Mouse (Mus musculus): ENCODE results near the gene Vill.

DNA sequence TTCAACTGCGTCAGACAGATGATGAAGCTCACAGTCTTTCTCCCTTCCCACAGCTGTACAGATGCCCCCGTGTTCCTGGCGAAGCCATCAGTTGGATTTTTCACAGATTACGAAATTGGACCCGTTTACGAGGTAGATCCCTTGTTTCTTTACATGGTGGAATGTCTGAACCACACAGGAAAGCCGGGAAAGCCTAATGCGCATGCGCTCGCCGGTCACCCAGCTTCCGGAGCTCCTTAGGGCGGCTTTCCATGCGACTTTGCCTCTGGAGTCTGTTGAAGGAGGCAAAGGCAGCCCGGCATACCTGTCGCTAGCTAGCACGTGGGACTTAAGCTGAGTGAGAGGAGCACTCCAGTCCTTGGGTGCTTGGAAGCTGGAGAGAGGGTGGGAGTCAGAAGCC is 62.3 kb downstream of the Vill start:
- TF ChIP-seq POLR2A (IDR thresholded peaks at IDR 0.05; ENCODE audit: insufficient read depth, low read length) (no peak), CTCF (IDR thresholded peaks at IDR 0.05; ENCODE audit: low read depth, low read length) (no peak)

Data from ES-Bruce4 (cell line).